Mouse (Mus musculus): ENCODE measurements around the gene Ptges3l. TPM values are rescaled to one million over a fixed set of nuclear protein-coding genes. Genes with fewer than 3 reads are reported as not detected.

Gene Ptges3l
- polyA plus RNA-seq, 1 experiment from 2014 or later = 11.1 TPM

Small RNAs within 50 kb of the gene (microRNA-seq; reads per million reads assigned to microRNA genes)
- gene Mir6929 = not detected

Other genes starting within 250 kb of the Ptges3l start
- gene Ccr10, start 249.9 kb downstream of the Ptges3l start, polyA plus RNA-seq (2015; fragmentation: Nextera tagmentation; extraction: Ambion mirVana) = 0.20 and 0.29 TPM in 2 replicates
- 16.2 and 18.8 TPM in 2 replicates for gene Ezh1, start 198.9 kb downstream of the Ptges3l start, polyA plus RNA-seq (2015; fragmentation: Nextera tagmentation; extraction: Ambion mirVana)
- 87.8 and 95.1 TPM in 2 replicates for gene Ramp2, start 179.3 kb downstream of the Ptges3l start, polyA plus RNA-seq (2015; fragmentation: Nextera tagmentation; extraction: Ambion mirVana)
- gene Vps25, start 171.6 kb downstream of the Ptges3l start, polyA plus RNA-seq (2015; fragmentation: Nextera tagmentation; extraction: Ambion mirVana) = 152 and 155 TPM in 2 replicates
- gene Wnk4, start 164.8 kb downstream of the Ptges3l start, polyA plus RNA-seq (2015; fragmentation: Nextera tagmentation; extraction: Ambion mirVana) = 10.2 and 10.8 TPM in 2 replicates
- 0.84 and 1.0 TPM in 2 replicates for gene Cntd1, start 146.3 kb downstream of the Ptges3l start, polyA plus RNA-seq (2015; fragmentation: Nextera tagmentation; extraction: Ambion mirVana)
- gene Coa3, start 146.2 kb downstream of the Ptges3l start, polyA plus RNA-seq (2015; fragmentation: Nextera tagmentation; extraction: Ambion mirVana) = 258 and 278 TPM in 2 replicates
- gene Becn1, start 123.0 kb downstream of the Ptges3l start, polyA plus RNA-seq (2015; fragmentation: Nextera tagmentation; extraction: Ambion mirVana) = 136 and 145 TPM in 2 replicates
- gene Psme3, start 109.1 kb downstream of the Ptges3l start, polyA plus RNA-seq (2015; fragmentation: Nextera tagmentation; extraction: Ambion mirVana) = 119 and 125 TPM in 2 replicates
- gene Aoc2, start 100.3 kb downstream of the Ptges3l start, polyA plus RNA-seq (2015; fragmentation: Nextera tagmentation; extraction: Ambion mirVana) = 0.86 and 0.88 TPM in 2 replicates
- gene Aoc3, start 94.7 kb downstream of the Ptges3l start, polyA plus RNA-seq (2015; fragmentation: Nextera tagmentation; extraction: Ambion mirVana) = 2.4 and 2.7 TPM in 2 replicates
- gene G6pc, start 57.8 kb downstream of the Ptges3l start, polyA plus RNA-seq (2015; fragmentation: Nextera tagmentation; extraction: Ambion mirVana) = 1.2 and 1.9 TPM in 2 replicates
- gene Aarsd1, start 7.7 kb downstream of the Ptges3l start, polyA plus RNA-seq (2015; fragmentation: Nextera tagmentation; extraction: Ambion mirVana) = 53.6 and 64.0 TPM in 2 replicates
- 7.2 and 10.1 TPM in 2 replicates for gene Gm27029, start 537 bp downstream of the Ptges3l start, polyA plus RNA-seq (2015; fragmentation: Nextera tagmentation; extraction: Ambion mirVana)
- gene Rundc1, start 248 bp downstream of the Ptges3l start, polyA plus RNA-seq (2015; fragmentation: Nextera tagmentation; extraction: Ambion mirVana) = 16.6 and 19.1 TPM in 2 replicates
- 251 and 288 TPM in 2 replicates for gene Rpl27, start 17.0 kb upstream of the Ptges3l start, polyA plus RNA-seq (2015; fragmentation: Nextera tagmentation; extraction: Ambion mirVana)
- gene Ifi35, start 23.1 kb upstream of the Ptges3l start, polyA plus RNA-seq (2015; fragmentation: Nextera tagmentation; extraction: Ambion mirVana) = 29.7 and 31.1 TPM in 2 replicates
- 21.0 and 22.1 TPM in 2 replicates for gene Rnd2, start 39.7 kb upstream of the Ptges3l start, polyA plus RNA-seq (2015; fragmentation: Nextera tagmentation; extraction: Ambion mirVana)
- gene Vat1, start 40.9 kb upstream of the Ptges3l start, polyA plus RNA-seq (2015; fragmentation: Nextera tagmentation; extraction: Ambion mirVana) = 69.9 and 88.2 TPM in 2 replicates
- gene Brca1, start 126.6 kb upstream of the Ptges3l start, polyA plus RNA-seq (2015; fragmentation: Nextera tagmentation; extraction: Ambion mirVana) = 6.0 and 6.8 TPM in 2 replicates
- gene Nbr1, start 126.8 kb upstream of the Ptges3l start, polyA plus RNA-seq (2015; fragmentation: Nextera tagmentation; extraction: Ambion mirVana) = 56.2 and 65.5 TPM in 2 replicates
- 38.6 and 49.4 TPM in 2 replicates for gene Tmem106a, start 156.9 kb upstream of the Ptges3l start, polyA plus RNA-seq (2015; fragmentation: Nextera tagmentation; extraction: Ambion mirVana)
- not detected in 2 replicates for gene Gm11634, start 173.9 kb upstream of the Ptges3l start, polyA plus RNA-seq (2015; fragmentation: Nextera tagmentation; extraction: Ambion mirVana)
- 36.3 and 41.7 TPM in 2 replicates for gene Rdm1, start 201.9 kb upstream of the Ptges3l start, polyA plus RNA-seq (2015; fragmentation: Nextera tagmentation; extraction: Ambion mirVana)
- gene Arl4d, start 240.2 kb upstream of the Ptges3l start, polyA plus RNA-seq (2015; fragmentation: Nextera tagmentation; extraction: Ambion mirVana) = 6.6 and 6.9 TPM in 2 replicates

Data from intestine, embryonic 16.5 days (tissue).